Mouse (Mus musculus) ovary, adult 18-20 months (tissue): Measurements from ENCODE around the gene Dnm3.
A peak's percentile ranks its signal among the peaks of the same experiment; 100 is the strongest.

Experiments
- DNase-seq: peaks from one replicate; pipeline ENCODE4 v3.0.0; 2022; ENCODE audit warnings: low spot score, mixed read lengths

Gene Dnm3

DNA sequence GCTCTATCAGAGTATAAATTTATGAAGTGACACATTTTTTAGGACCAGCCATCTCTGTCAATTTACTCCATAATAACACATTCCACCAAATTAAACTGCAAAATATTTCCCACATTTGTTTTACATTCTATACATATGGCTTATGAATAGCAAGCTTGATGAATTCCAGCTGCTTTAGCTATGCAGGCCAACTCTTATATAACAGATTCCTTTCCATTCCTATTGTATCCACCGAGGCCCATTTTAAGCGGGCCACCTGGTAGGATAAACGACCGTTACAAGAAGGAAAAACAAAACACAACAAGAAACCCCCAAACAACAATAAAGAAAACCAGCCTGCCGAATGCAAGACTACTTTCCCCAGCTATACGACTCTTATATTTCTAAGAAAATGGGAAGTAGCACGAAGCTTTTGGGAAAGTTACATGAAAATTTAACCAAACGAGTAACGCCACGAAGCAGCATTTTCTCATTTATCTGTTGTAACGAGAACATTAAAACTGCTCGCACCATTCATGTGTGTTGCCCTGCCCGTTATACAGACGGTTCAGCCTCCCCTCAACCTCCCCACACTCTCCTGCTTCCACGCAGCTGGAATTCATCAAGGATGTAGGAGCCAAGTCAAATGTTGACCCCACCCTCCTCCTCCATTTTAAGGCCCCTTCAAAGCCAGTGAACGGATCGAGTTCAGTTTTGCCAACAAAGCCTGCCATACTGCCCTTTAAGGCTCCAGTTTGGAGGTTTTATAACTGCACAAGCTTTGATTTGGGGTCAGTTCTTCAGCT is 403.0 kb downstream of the Dnm3 start:
- DNase-seq = no peak

DNA sequence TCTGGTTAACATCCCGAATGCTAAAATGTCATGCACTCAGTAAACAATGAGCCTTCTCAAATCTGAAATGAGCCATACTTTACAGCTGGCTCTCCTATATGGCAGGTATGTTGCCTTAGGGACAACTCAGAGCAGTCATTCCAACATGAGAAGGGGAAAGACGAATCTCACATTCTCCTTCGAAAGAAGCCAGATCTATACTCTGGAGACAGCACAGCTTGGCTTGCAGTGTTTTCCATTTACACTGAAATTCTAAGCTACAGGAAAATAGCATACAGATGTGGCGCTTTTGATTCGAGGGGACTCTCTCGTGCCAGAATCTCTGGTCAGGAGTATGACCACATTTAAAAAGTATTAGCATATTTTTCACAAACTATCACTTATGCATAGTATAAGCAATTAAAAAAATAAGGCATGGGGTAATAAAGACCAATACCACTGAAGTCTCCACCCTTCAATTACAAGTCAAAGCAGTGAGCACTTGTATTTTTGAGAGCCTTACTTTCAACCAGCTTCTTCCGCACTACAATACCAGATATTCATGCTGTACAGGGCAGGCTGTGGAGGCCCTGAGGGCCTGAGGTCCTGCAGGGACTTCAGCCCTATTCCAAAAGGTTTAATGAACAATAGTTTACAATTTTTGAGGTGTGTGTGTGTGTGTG is 404.8 kb downstream of the Dnm3 start:
- DNase-seq = no peak

DNA sequence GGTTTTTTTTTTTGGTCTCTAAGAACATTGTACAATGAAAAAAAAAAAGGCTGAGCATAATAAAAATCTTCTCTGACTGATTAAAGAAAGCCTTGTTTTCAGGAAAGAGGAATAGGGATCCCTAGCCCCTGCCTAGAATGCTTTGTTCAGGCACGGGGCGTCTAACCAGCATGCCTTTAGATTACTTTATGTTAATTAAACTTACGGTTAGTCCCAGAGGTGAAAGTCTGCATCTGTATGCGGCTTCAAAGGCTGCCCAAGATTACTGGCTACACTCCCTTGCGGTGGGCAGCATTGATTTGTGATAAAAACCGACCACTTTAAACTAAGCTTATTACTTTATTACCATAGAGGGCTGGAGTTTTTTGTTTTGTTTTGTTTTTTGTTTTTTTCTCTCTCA is 424.2 kb downstream of the Dnm3 start:
- DNase-seq = no peak

DNA sequence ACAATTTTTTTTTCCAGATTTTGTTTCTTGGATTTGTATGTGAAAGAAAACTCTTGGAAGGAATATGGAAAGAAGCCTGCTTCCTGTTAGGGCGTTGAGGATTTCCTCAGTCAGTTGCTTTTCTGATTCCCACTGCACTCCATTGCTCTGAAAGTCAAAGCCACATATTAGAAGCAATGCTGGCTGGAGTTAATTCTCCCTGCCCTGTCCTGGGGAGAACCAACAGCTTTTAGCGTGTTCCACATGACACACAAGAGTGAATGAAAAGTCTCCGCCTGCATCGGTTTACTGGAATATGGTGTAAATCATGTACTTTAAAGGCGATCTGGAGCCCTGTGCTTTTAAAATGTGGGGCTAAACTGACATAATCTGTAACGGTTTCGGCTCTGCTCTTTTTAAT is 424.6 kb downstream of the Dnm3 start:
- no peak for DNase-seq

DNA sequence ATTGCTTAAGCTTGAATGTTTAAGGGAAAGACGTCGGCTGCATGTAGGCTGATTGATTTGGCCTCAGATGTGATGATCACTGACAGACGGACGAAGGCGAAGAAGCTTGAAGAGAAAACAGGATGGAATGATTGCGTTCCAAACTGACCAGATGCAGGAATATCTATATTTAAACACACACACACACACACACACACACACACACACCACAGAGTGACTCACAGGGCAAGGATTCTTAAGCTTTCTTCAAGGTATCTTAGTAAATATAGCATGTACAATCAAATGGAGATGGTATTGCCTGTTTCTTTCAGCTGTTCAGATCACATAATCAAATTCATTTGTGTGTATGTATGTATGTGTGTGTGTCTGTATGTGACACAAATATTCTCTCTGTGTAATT is 425.1 kb downstream of the Dnm3 start:
- no peak for DNase-seq

GRCm38 (mm10) chr1:162052138-162052537 is 425.7 kb downstream of the Dnm3 start:
- no peak for DNase-seq

- no peak for DNase-seq
Observed at GRCm38 (mm10) chr1:162051710-162052109, 426.1 kb downstream of the Dnm3 start.

- DNase-seq = no peak
Observed at GRCm38 (mm10) chr1:162047673-162048072, 430.2 kb downstream of the Dnm3 start.

DNA sequence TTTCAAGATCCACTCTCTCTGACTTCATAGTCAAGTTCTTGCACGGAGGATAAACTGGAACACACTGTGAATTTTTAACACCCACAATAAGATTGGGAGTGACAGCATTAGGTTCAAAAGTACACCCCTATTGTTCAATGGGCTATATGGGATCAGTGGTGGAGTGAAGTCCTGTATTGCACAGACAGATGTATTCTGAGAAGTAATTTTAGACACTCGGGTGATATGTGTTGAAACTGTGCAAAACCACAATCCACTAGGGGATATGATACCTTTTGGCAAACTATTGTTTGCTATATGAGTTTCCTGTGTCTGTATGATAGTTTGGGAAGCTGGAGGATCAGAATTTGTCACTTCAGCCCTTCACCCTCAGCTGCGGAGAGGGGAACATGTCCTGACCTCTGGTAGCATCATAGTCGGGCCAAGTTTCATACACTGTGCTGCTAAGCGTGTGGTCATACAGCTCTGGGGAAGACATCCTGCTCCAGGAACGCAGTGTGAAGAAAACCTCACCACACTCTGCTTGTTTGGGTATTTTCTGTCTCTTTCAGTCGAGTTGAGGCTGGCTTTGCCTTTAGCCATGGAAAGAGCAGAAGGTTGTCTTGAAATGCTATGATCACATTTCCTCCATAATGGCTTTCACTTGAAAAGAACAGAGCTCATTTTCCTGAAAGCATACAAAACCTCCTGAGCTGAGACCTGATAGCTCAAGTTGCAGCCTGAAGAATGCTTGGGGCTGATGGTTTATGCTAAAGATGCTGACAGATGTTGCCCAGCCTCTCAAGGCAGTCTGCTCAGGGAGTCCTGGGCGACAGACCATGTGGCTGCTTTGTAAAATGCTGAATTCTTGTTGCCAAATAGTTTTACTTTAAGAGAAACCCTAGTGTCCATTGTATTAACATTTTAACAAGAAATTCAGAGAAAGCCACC is 433.8 kb downstream of the Dnm3 start:
- no peak for DNase-seq

GRCm38 (mm10) chr1:162043216-162043615 is 434.6 kb downstream of the Dnm3 start:
- no peak for DNase-seq

DNA sequence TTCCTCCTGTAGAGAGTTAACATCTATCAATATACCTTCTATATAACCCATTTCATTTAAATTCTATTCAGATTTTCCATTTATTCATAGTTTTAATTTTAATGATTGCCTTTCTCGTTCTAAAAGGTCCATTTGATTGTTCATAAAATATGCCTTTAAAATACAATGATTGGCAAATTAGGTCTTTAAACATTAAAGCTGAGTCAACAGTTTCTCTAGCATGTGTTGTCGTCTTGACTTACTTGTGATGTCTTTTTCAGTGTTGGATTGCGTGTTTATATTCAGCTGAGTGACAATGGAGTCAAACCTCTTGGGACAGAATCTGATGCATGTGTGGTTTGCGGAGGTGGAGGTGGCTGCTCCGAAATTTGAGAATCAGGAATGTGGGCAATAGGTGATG is 435.4 kb downstream of the Dnm3 start:
- DNase-seq = no peak

GRCm38 (mm10) chr1:162040490-162041274 is 437.2 kb downstream of the Dnm3 start:
- DNase-seq = peak; percentile 77

DNA sequence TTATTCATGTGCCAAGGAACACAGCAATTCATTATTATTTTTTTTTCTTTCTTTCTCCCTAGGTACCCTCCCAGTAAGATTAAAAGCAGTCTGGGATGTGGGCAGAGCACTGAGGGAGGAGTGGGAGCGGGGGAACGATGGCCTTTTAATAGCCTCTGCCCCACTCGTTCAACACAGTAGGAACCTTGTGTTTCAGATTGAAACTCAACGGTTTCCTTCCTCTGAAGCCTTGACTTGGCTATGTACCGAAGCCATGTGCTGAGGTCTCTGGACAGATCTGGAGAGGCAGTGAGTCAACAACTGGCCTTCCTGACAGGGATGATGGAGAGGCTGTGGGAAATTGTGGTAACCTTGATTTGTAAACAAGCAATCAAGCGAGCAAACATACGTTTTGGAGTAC is 438.0 kb downstream of the Dnm3 start:
- peak; percentile 28 for DNase-seq

DNA sequence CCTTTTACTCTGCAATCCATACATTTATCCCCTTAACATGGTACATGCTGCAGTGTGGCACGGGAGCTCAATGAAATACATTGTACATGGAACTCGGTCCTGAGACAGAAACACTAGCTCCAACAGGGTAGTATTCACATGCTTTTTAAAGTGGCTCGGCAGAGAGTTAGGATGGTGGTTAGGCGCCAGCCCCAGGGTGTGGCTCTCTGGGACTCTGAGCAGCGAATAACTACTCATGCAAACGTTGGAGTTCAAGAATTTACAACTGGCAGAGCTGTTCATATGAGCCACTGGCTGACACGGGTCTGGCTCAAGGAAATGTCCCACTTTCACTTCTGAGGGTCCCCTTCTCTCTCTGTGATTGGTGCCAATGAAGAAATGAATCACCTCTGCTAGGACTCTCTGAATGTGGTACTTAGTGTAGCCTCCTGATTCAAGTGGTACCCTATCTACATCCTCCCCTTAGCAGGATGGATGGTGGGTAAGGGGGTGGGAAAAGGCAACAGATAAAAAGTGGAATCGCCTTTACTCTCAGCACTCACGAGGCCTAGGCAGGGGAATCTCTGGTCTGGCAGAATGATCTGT is 438.7 kb downstream of the Dnm3 start:
- no peak for DNase-seq

GRCm38 (mm10) chr1:162038431-162038830 is 439.4 kb downstream of the Dnm3 start:
- DNase-seq = no peak

- peak; percentile 55 for DNase-seq
Observed at GRCm38 (mm10) chr1:162037968-162038421, 439.8 kb downstream of the Dnm3 start.

GRCm38 (mm10) chr1:162037185-162037765 is 440.6 kb downstream of the Dnm3 start:
- no peak for DNase-seq

DNA sequence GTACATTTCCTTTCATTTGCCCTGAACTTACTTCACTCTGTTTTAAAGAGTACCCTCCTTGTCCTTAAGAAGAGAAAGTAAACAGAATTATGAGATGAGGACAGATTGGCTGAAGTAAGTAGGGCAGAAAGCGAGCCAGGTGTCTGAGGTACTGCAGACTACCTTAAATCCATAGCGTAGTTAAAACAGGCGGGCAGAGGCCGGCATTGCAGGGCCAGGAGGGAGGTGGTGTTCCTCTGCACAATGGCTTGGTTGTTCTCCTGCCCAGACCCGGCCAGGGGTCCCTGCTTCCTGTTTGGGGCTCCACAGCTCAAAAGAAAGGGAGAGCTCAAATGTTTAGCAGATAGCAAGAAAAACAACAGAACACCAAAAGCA is 441.4 kb downstream of the Dnm3 start:
- no peak for DNase-seq

- DNase-seq = no peak
Observed at GRCm38 (mm10) chr1:162035800-162036460, 441.9 kb downstream of the Dnm3 start.

DNA sequence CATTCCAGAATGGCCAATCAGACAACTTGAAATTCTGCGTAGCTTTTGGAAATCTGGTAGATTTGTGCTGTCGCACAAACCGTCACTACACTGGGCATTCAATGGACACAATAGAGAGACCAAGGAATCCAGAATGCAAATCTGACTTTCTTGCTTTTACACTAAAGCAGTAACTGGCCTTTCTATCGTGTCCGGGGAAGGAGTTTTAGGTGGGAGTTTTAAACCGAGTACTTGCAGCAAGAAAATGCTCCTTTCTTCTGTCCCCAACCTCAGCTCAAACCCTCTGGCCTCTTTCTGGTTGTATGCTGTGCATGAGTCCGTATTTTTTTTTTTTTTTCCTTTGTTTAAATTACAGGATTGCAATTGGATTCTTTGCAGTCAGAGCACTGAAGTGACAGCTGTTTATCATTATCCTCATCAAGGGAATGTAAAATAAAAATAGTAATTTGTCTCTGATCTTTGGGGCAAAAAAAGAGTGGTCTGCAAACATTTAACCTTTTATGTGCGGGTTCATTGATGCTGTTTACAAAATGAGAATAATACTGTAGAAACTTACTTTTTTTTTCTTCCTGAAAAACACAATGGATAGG is 454.1 kb downstream of the Dnm3 start:
- no peak for DNase-seq
